Mouse (Mus musculus) erythroblast, embryonic 14.5 days (primary cell): Measurements from ENCODE around the gene Ccdc153. TPM values are rescaled to one million over a fixed set of nuclear protein-coding genes. Genes with fewer than 3 reads are reported as not detected.

ENCODE experiments used
- H3K27me3 ChIP-seq: 2 replicates; pipeline ENCODE4 v1.6.1; 2012; ENCODE audit warnings: inconsistent platforms; ENCODE audit not compliant: control insufficient read depth
- H3K36me3 ChIP-seq: 2 replicates; pipeline ENCODE4 v1.6.1; 2012; ENCODE audit warnings: mild to moderate bottlenecking, inconsistent platforms; ENCODE audit not compliant: control insufficient read depth
- H3K4me1 ChIP-seq: 2 replicates; pipeline ENCODE4 v1.6.1; 2012; ENCODE audit warnings: inconsistent platforms; ENCODE audit not compliant: control insufficient read depth
- H3K4me3 ChIP-seq: replicated peaks from 2 replicates; pipeline ENCODE3; 2012; ENCODE audit warnings: moderate library complexity, mild to moderate bottlenecking, inconsistent platforms
- H3K9me3 ChIP-seq: 2 replicates; pipeline ENCODE4 v1.6.1; 2012; ENCODE audit warnings: low read length, inconsistent platforms, mixed read lengths; ENCODE audit not compliant: control insufficient read depth
- GATA1 ChIP-seq: IDR thresholded peaks from 2 replicates; pipeline ENCODE4 v1.6.1; 2012; ENCODE audit warnings: low read length, inconsistent platforms, mixed read lengths
- TAL1 ChIP-seq: IDR thresholded peaks from 3 replicates; pipeline ENCODE4 v1.6.1; 2012; ENCODE audit warnings: low read length, inconsistent platforms, mixed read lengths
- polyA plus RNA-seq: library from polyadenylated mRNA; stranded (reverse); fragments of >175 nt; gene quantifications from 2 replicates; pipeline ENCODE4 v1.2.3, GENCODE M21; 2012

Gene Ccdc153
- polyA plus RNA-seq, 1 experiment: not detected

- no peaks in the 10 kb centered on the region for H3K9me3 ChIP-seq
- peaks cover 12% of the 10 kb centered on the region for H3K27me3 ChIP-seq
- H3K4me1 ChIP-seq: peaks cover 21% of the 10 kb centered on the region
- no peaks in the 10 kb centered on the region for H3K36me3 ChIP-seq
- TF ChIP-seq GATA1: no peak
- TF ChIP-seq TAL1: no peak
- H3K4me3 ChIP-seq: no peak within 1 kb of the TSS
Measured at GRCm38 (mm10) chr9:44251314-44251713, 10.8 kb downstream of the Ccdc153 start, which contains the start of gene Pdzd3. Gene Pdzd3 (minus strand): TSS chr9:44251471.

- H3K4me3 ChIP-seq: no peak overlapping the region
- no peaks in the 10 kb centered on the region for H3K36me3 ChIP-seq
- H3K4me1 ChIP-seq: peaks cover 21% of the 10 kb centered on the region
- H3K27me3 ChIP-seq: peaks cover 7% of the 10 kb centered on the region
- H3K9me3 ChIP-seq: no peaks in the 10 kb centered on the region
- TF ChIP-seq GATA1: no peak
- no peak for TF ChIP-seq TAL1
Measured at GRCm38 (mm10) chr9:44253441-44253840, 13.0 kb downstream of the Ccdc153 start.

GRCm38 (mm10) chr9:44254508-44255135, 14.1 kb downstream of the Ccdc153 start:
- TF ChIP-seq GATA1 (no peak), TAL1 (no peak)
- peaks cover 14% of the 10 kb centered on the region for H3K4me1 ChIP-seq
- H3K4me3 ChIP-seq: no peak overlapping the region
- H3K9me3 ChIP-seq: no peaks in the 10 kb centered on the region
- H3K27me3 ChIP-seq: no peaks in the 10 kb centered on the region; the same call in 1 of the 2 replicates
- no peaks in the 10 kb centered on the region for H3K36me3 ChIP-seq

GRCm38 (mm10) chr9:44255136-44255521, 14.7 kb downstream of the Ccdc153 start:
- Histone ChIP-seq H3K4me3 (no peak overlapping the region), H3K36me3 (no peaks in the 10 kb centered on the region), H3K4me1 (peaks cover 9% of the 10 kb centered on the region), H3K9me3 (no peaks in the 10 kb centered on the region), H3K27me3 (no peaks in the 10 kb centered on the region; the same call in 1 of the 2 replicates)
- TF ChIP-seq TAL1 (no peak), GATA1 (no peak)

GRCm38 (mm10) chr9:44256213-44256612, 15.7 kb downstream of the Ccdc153 start:
- Histone ChIP-seq H3K27me3 (no peaks in the 10 kb centered on the region; the same call in 1 of the 2 replicates), H3K4me1 (peaks cover under 1% of the 10 kb centered on the region; the same call in 1 of the 2 replicates), H3K4me3 (no peak overlapping the region), H3K36me3 (no peaks in the 10 kb centered on the region), H3K9me3 (no peaks in the 10 kb centered on the region)
- TF ChIP-seq TAL1 (no peak), GATA1 (no peak)

- Histone ChIP-seq H3K27me3 (no peaks in the 10 kb centered on the region), H3K4me3 (no peak overlapping the region), H3K36me3 (no peaks in the 10 kb centered on the region), H3K9me3 (no peaks in the 10 kb centered on the region), H3K4me1 (no peaks in the 10 kb centered on the region; the same call in 1 of the 2 replicates)
- TF ChIP-seq GATA1: no peak
- no peak for TF ChIP-seq TAL1
Measured at GRCm38 (mm10) chr9:44259014-44259413, 18.5 kb downstream of the Ccdc153 start.

GRCm38 (mm10) chr9:44261388-44261787, 20.9 kb downstream of the Ccdc153 start:
- H3K4me3 ChIP-seq: no peak overlapping the region

GRCm38 (mm10) chr9:44266478-44267226, 26.2 kb downstream of the Ccdc153 start:
- Histone ChIP-seq H3K27me3 (0 out of 2 replicates have a peak, but pooled peaks cover 3% of the 10 kb centered on the region), H3K36me3 (peaks cover 16% of the 10 kb centered on the region), H3K4me3 (no peak overlapping the region), H3K4me1 (peaks cover 22% of the 10 kb centered on the region), H3K9me3 (peaks cover 3% of the 10 kb centered on the region; the same call in 1 of the 2 replicates)
- TF ChIP-seq GATA1 (no peak), TAL1 (no peak)

More at GRCm38 (mm10) chr9:44261388-44261787, 20.9 kb downstream of the Ccdc153 start:
- Histone ChIP-seq H3K36me3 (no peaks in the 10 kb centered on the region), H3K9me3 (no peaks in the 10 kb centered on the region), H3K27me3 (no peaks in the 10 kb centered on the region), H3K4me1 (no peaks in the 10 kb centered on the region; the same call in none of the 2 replicates)
- TF ChIP-seq GATA1 (no peak), TAL1 (no peak)

- Histone ChIP-seq H3K36me3 (peaks cover 21% of the 10 kb centered on the region), H3K27me3 (0 out of 2 replicates have a peak, but pooled peaks cover 3% of the 10 kb centered on the region), H3K4me3 (peak overlapping the region; percentile 71), H3K4me1 (peaks cover 23% of the 10 kb centered on the region), H3K9me3 (peaks cover 3% of the 10 kb centered on the region; the same call in 1 of the 2 replicates)
- no peak for TF ChIP-seq TAL1
- no peak for TF ChIP-seq GATA1
Measured at GRCm38 (mm10) chr9:44267319-44268026, 27.0 kb downstream of the Ccdc153 start.
